Mouse (Mus musculus): Measurements from ENCODE around the gene Vmn1r196.

GRCm38 (mm10) chr13:22289620-22290019, at the start of gene Vmn1r196:
- TF ChIP-seq EP300 (IDR thresholded peaks at IDR 0.05; ENCODE audit: low read depth in 1 of 2, low read length in 2 of 2) (no peak), CTCF (IDR thresholded peaks at IDR 0.05 in 2 of 3, conservative IDR thresholded peaks at IDR 0.05 in 1 of 3; ENCODE audit: control insufficient read depth in 1 of 3, insufficient read depth in 1 of 3, low read depth in 2 of 3, low read length in 3 of 3, poor library complexity in 1 of 3, severe bottlenecking in 1 of 3) (no peak), ZKSCAN1 (IDR thresholded peaks at IDR 0.05; ENCODE audit: low read depth, low read length) (no peak), MEF2A (IDR thresholded peaks at IDR 0.05; ENCODE audit: extremely low read depth, insufficient replicate concordance, low read depth, low read length, poor library complexity, severe bottlenecking) (no peak), POLR2A (IDR thresholded peaks at IDR 0.05; ENCODE audit: control insufficient read depth in 1 of 2, insufficient read depth in 1 of 2, low read depth in 1 of 2, low read length in 2 of 2, poor library complexity in 1 of 2) (no peak), TAL1 (IDR thresholded peaks at IDR 0.05; ENCODE audit: low read length) (no peak), MAFK (IDR thresholded peaks at IDR 0.05; ENCODE audit: borderline replicate concordance, low read depth, low read length) (no peak), RAD21 (IDR thresholded peaks at IDR 0.05; ENCODE audit: low read depth, low read length) (no peak), POLR2AphosphoS5 (IDR thresholded peaks at IDR 0.05; ENCODE audit: borderline replicate concordance, low read depth, low read length) (no peak), SIN3A (IDR thresholded peaks at IDR 0.05; ENCODE audit: low read length) (no peak), ZC3H11A (IDR thresholded peaks at IDR 0.05; ENCODE audit: low read depth, low read length) (no peak), BHLHE40 (IDR thresholded peaks at IDR 0.05; ENCODE audit: borderline replicate concordance, low read depth, low read length) (no peak)

All from MEL (cell line).